Mouse (Mus musculus) heart, adult 18-20 months (tissue): ENCODE data around the gene Pitpnm2. TPM values are rescaled to one million over a fixed set of nuclear protein-coding genes. Genes with fewer than 3 reads are reported as not detected.
"Not testable (repeated sequence)": the region's sequence is repeated elsewhere in the genome, so short reads cannot be mapped to it uniquely, and the experiment has no call there.

Experiments
- DNase-seq, 2 experiments: peaks; one replicate each; pipeline ENCODE4 v3.0.0; 2021 to 2022; ENCODE audit warnings: mixed read lengths in 1 of 2
- total RNA-seq, 2 experiments: library from RNA; stranded (reverse); gene quantifications; 2 replicates each; pipeline ENCODE4 v1.2.3; 2021

The Pitpnm2 gene
- total RNA-seq, 2 experiments from 2014 or later: 36.8 to 38.9 TPM

DNA sequence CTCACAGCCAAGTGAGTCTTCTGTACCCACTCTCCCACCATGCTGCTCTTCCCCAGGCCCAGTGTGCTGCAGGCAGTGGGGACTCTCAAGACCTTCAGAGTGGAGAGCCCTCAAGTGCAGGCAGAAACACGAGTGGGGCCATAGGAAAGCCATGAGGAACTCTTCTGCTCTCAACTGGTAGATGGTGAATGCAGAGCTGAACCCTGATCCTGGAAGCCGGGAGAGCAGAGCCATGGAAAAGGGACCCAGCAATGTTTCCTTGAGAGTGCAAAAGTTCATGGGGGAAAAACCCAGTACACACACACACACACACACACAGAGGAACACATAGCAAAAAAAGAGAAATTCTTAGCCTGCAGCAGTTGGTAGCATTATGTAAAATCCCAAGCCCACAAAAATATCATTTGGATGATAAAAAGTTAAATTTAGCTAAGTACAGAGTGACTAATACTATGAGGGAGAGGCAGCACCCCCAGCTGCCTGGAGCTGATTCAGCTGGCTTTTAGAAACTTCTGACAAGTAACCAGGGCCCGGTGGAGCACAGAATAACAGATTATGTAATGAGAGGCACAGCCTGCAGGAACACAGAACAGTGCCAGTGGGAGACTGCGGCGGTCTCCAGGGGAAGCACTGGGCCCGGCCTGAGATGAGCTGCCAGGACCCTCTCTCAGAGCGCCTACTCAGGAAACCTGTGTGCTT, 28.4 kb downstream of the Pitpnm2 start:
- peak; percentile 87 to 93 for DNase-seq

GRCm38 (mm10) chr5:124220551-124220950, 29.0 kb downstream of the Pitpnm2 start:
- DNase-seq: no peak

GRCm38 (mm10) chr5:124219431-124219830, 30.1 kb downstream of the Pitpnm2 start:
- DNase-seq: no peak

DNA sequence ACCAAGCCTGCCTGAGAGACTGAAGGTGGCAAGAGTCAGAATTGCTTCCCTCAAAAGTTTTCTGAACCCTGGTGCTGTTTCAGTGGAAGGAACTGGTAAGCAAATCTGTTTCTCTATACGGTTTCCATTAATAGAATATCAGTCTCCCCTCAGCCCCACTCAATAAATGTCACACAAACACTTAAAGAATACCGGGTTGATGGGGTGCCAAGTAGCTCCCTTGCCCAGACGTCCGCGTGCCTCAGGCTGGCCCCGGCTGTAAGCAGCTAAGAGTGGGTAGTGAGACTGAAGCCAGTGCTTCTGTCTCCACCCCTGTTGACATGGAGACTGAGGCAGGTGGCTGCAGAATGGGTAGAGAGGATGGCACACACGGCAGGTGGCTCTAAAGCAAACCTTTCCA, 30.6 kb downstream of the Pitpnm2 start:
- DNase-seq: peak in 1 of 2 experiments; percentile 69

DNA sequence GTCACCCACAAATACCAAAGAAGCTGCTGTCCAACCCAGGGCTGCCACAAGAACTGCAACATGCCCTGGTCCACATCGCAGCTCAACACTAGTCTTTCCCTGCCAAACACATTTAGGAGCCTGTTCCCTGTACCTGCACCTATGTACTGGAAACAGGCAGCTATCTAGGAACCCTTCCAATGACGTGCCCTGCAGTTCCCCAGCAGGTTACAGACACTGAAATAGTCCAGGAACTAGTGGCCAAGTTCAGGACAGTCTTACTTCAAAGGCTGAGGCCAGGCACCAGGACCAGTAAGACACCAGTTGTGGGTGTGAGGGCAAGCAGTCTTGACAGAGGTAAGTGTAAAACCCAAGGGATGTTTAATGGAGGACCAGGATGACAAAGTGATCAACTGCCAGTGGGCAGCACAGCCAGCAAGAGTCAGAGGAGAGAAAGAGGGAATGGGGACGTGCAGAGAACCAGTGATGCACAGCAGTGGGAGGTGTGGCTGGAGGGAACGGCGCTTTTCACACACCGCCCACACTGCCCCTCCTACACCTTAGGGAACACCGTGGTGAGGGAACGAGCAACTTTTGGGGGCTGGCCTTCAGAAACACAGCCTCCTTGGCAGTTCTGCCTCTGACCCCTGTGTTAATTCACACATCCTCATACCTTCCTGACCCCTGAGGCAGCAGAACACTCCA, 31.9 kb downstream of the Pitpnm2 start:
- no peak for DNase-seq

DNA sequence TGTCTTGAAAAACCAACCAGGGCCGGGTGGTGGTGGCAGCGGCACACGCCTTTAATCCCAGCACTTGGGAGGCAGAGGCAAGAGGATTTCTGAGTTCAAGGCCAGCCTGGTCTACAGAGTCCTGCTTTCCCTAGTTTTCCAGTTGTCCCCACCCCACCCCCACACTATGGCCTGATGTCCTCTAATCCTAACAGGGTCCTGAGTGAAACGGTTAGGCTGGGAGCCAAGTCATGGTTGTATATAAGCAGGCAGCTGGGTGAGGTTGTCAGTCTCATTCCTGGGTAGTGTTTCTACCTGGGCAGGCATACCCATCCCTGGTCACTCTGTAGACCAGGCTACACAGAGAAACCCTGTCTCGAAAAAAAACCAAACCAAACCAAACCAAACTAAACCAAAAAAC, 32.5 kb downstream of the Pitpnm2 start:
- DNase-seq: not testable (repeated sequence)

GRCm38 (mm10) chr5:124216403-124216802, 33.2 kb downstream of the Pitpnm2 start:
- DNase-seq: no peak

GRCm38 (mm10) chr5:124215647-124216046, 33.9 kb downstream of the Pitpnm2 start:
- DNase-seq: no peak

DNA sequence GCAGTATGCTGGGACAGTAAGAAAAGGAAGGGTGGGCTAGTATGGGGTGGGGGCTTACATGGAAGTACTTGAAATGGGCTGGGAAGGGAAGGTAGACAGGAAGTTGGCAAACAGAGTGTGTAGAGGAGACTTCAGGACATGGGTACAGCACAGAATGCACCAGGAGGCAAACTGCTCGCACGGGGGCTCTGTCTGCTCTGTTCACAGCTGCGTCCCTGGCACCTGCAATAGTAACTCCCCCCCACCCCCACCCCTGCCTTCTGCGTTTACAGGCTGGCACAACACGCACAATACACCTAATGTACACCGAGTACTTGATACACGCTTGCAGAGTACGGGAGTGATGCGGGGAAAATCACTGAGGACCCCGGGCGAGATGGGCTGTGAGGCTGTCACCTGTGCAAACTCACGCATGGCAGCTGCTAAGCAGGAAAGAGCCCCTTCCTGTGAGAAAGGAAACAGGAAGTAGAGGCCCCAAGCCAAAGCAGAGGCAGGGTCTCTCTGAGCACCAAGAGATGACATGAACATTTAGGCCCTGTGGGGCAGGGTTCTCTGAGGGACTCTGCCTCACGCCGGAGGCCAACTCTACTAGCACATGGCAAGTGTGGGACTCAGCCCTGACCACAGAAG, 34.9 kb downstream of the Pitpnm2 start:
- no peak for DNase-seq

DNA sequence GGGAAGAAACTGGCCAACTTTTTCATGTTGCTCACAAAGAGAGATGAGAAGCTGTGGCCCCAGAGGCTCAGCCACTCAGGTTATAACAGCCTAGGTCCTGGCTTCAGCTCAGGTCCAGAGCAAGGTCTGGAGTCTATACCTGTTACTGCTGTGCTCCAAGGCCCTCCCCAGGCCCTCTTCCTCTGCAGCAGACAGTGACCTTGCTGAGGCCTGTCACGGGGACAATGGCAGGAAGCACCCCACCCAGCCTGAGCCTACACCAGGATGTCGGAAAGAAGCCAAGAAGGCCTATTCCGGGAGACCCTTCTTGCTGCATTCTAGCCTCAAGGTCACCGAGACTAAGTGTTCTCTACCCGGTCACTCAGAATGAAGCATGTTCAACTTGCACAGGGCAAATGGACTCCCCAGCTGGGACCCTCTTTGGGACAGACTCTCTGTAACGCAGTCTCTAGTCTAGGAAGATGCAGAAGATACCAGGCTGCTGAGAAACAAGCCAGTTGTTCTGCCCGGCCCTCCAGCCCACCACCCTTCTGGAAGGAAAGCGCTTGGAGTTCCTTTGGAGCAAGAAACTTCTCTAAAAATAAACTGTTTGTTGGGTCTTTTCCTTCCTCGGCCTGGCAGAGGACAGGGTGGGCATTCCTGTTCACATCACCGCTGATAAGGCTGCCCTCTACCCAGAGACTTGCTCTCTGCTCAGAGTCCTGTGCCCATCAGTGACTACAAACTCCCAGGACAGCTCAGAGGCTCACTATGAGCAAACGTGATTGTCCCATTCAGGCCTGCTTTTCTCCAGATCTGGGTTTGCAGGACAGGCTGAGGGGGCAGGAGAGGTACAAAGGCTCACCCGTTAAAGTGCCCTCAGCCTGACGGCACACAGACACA, 35.7 kb downstream of the Pitpnm2 start:
- DNase-seq: peak; percentile 79 to 92

DNA sequence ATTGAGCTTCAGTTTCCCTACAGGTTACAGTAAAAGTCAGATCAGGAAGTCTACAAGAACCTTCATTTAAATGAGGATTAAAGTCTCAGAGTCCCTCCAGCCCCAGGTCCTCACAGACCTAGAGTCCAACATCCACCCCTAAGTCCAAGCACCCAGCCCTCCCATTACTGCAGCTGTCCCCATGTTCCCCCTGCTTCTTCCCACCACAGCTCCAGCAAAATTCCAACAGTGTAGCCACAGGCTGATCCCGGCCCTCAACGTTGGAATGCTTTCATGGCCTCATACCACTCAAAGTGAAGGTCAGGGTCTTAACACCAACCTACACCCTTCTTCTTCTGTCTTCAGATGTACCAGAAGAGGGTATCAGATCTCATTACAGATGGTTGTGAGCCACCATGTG, 37.9 kb downstream of the Pitpnm2 start:
- DNase-seq: no peak

DNA sequence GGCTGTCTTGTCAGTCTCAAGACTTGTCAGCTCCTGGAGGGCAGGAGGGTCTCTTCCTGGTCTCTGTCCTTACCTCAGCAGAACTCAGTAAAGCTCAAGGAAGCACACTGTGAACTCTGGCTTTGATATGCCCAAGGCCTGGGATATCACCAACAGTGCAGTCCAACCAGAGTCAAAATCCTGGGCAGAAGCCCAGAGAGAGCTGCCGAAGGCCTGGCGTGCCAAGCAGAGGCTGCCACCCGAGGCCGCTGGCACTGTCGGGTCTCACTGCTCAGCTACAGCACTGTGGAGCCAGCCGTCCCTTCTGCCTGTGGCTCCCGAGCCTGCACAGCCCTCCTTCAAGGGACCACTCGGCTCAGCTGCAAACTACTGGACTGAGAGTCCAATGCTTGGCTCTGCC, 38.3 kb downstream of the Pitpnm2 start:
- peak; percentile 77 to 85 for DNase-seq

DNA sequence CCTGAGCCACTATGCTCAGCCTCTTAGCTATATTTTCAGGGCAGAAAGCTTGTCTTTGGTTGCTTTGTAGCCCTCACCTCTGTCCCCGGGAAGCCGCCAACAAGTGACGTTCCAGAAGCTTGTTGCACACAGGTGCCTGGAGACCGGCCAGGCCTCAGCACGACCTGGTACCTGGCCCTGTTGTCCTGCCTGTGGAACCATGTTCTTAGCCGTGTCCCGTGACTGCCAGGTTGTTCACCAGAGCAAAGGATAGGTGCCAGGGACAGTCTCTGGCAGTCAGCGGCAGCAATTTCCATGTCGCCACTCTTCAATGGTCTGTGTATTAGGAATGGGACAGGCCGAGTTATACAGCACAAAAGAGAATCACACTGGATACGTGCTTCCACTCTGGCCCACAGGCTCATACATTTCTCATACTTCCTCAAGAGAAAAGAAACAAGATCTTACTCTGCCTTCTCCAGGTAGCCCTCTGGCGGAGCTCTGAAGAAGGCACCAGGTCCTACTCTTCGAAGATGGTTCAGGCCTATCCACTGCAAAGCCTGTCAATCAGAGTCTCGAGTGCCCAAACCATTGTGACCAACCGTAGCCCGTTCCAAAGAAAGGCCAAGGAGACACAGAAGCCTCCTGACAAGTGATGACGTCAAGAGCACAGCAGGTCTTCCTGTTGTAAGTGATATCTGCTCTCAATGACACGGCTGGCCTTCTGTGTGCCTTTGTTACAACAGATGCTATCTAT, 39.1 kb downstream of the Pitpnm2 start:
- DNase-seq: peak; percentile 64 to 65

GRCm38 (mm10) chr5:124209850-124210249, 39.7 kb downstream of the Pitpnm2 start:
- DNase-seq: no peak

DNA sequence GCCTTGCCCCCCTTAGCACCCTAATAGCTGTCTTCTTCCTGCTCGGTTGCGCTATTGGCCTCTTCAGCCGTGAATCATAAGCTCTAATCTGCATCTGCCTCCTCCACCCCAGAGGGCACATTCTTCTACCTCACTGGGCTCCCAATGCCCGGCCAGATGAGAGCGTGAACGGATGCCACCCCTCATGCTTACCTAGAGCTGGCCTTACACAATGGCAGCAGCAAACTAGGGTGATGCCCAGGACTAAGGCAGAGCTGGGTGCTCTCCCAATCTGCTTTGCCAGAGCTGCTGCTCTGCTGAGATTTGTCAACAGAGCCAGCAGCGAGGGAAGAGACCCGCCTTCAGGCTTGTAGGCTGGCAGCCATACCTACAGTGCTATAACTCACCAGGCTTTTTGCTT, 41.5 kb downstream of the Pitpnm2 start:
- peak in 1 of 2 experiments; percentile 38 for DNase-seq

- DNase-seq: peak; percentile 84 to 91
Observed at GRCm38 (mm10) chr5:124206481-124207038, 43.0 kb downstream of the Pitpnm2 start.

GRCm38 (mm10) chr5:124205809-124206380, 43.7 kb downstream of the Pitpnm2 start:
- peak in 1 of 2 experiments; percentile 33 for DNase-seq

- no peak for DNase-seq
Observed at GRCm38 (mm10) chr5:124205211-124205610, 44.3 kb downstream of the Pitpnm2 start.

GRCm38 (mm10) chr5:124204127-124204794, 45.3 kb downstream of the Pitpnm2 start:
- peak; percentile 68 to 84 for DNase-seq

GRCm38 (mm10) chr5:124203251-124203650, 46.3 kb downstream of the Pitpnm2 start:
- no peak for DNase-seq
